Mouse (Mus musculus) embryonic facial prominence, embryonic 15.5 days (tissue): ENCODE data around the gene Gm49510. TPM values are rescaled to one million over a fixed set of nuclear protein-coding genes. Genes with fewer than 3 reads are reported as not detected.
A peak's percentile ranks its signal among the peaks of the same experiment; 100 is the strongest.

Source experiments
- ATAC-seq: fragments of 200-750 bp; cut with Nextera tagmentation; 2 replicates; pipeline ENCODE4 v1.8.0; 2017; ENCODE audit warnings: low read depth, moderate TSS enrichment; ENCODE audit not compliant: insufficient number of reproducible peaks, low FRiP score, low TSS enrichment
- H3K27ac ChIP-seq: fragments of 300-500 bp; sonication (generic); replicated peaks from 2 replicates; pipeline ENCODE4 v1.5.1; 2015; ENCODE audit warnings: mild to moderate bottlenecking, inconsistent platforms
- H3K27me3 ChIP-seq: fragments of 300-500 bp; sonication (generic); 2 replicates; pipeline ENCODE4 v1.6.1; 2015; ENCODE audit warnings: inconsistent platforms
- H3K36me3 ChIP-seq: fragments of 300-500 bp; sonication (generic); 2 replicates; pipeline ENCODE4 v1.6.1; 2015; ENCODE audit warnings: mild to moderate bottlenecking, inconsistent platforms
- H3K4me1 ChIP-seq: fragments of 300-500 bp; sonication (generic); 2 replicates; pipeline ENCODE4 v1.6.1; 2015; ENCODE audit warnings: inconsistent platforms
- H3K4me2 ChIP-seq: fragments of 300-500 bp; sonication (generic); replicated peaks from 2 replicates; pipeline ENCODE4 v1.6.1; 2015; ENCODE audit warnings: mild to moderate bottlenecking, inconsistent platforms
- H3K4me3 ChIP-seq: fragments of 300-500 bp; sonication (generic); replicated peaks from 2 replicates; pipeline ENCODE4 v1.5.1; 2015; ENCODE audit warnings: mild to moderate bottlenecking, inconsistent platforms
- H3K9ac ChIP-seq: fragments of 300-500 bp; sonication (generic); 2 replicates; pipeline ENCODE4 v1.6.1; 2015; ENCODE audit warnings: inconsistent platforms
- H3K9me3 ChIP-seq: fragments of 300-500 bp; sonication (generic); replicated peaks from 2 replicates; pipeline ENCODE4 v1.6.1; 2016; ENCODE audit warnings: inconsistent platforms
- WGBS: fragments of 180-500 bp; shearing (Covaris S2); methylation state at CpG from one replicate; pipeline ENCODE4 v1.1.7; 2015; 5-methylcytosine and 5-hydroxymethylcytosine counted together
- polyA plus RNA-seq: library from polyadenylated mRNA; unstranded; fragments of >200 nt; fragmentation: Nextera tagmentation; extraction: Ambion mirVana; gene quantifications from 2 replicates; pipeline ENCODE4 v1.2.1, GENCODE M21; 2015

Gm49510 gene
- polyA plus RNA-seq, 1 experiment from 2014 or later, result 0.85 TPM

GRCm38 (mm10) chr15:78930192-78930706 is 30.8 kb downstream of the Gm49510 start:
- H3K4me2 ChIP-seq, result no peak overlapping the region
- H3K4me1 ChIP-seq, result peaks cover 41% of the 10 kb centered on the region
- H3K9me3 ChIP-seq, result no peaks in the 10 kb centered on the region
- no peaks in the 10 kb centered on the region for H3K27me3 ChIP-seq
- H3K9ac ChIP-seq, result no peak overlapping the region
- peak overlapping the region; percentile 55; the same call in 1 of the 2 replicates for H3K27ac ChIP-seq
- WGBS, result 72% methylated on average over 6 of the region's 6 CpGs
- H3K4me3 ChIP-seq, result no peak overlapping the region
- peaks cover 20% of the 10 kb centered on the region for H3K36me3 ChIP-seq
- ATAC-seq, result no peak

GRCm38 (mm10) chr15:78930801-78931426 is 31.4 kb downstream of the Gm49510 start:
- no peak for ATAC-seq
- Histone ChIP-seq H3K27me3 (no peaks in the 10 kb centered on the region), H3K36me3 (peaks cover 20% of the 10 kb centered on the region), H3K9me3 (no peaks in the 10 kb centered on the region), H3K27ac (peak overlapping the region; percentile 55), H3K4me1 (peaks cover 41% of the 10 kb centered on the region), H3K9ac (no peak overlapping the region), H3K4me3 (no peak overlapping the region), H3K4me2 (no peak overlapping the region)
- WGBS, result 81% methylated on average over 7 of the region's 7 CpGs

GRCm38 (mm10) chr15:78931577-78931976 is 32.1 kb downstream of the Gm49510 start:
- no peaks in the 10 kb centered on the region for H3K9me3 ChIP-seq
- H3K4me2 ChIP-seq, result no peak overlapping the region
- H3K4me3 ChIP-seq, result no peak overlapping the region
- H3K27ac ChIP-seq, result peak overlapping the region; percentile 55; the same call in 1 of the 2 replicates
- no peaks in the 10 kb centered on the region for H3K27me3 ChIP-seq
- peaks cover 40% of the 10 kb centered on the region for H3K4me1 ChIP-seq
- WGBS, result 25% methylated on average over 3 of the region's 3 CpGs
- no peak for ATAC-seq
- H3K9ac ChIP-seq, result no peak overlapping the region
- peaks cover 20% of the 10 kb centered on the region for H3K36me3 ChIP-seq

- H3K36me3 ChIP-seq, result peaks cover 39% of the 10 kb centered on the region
- H3K4me2 ChIP-seq, result peak within 1 kb of the TSS; percentile 66
- peak within 1 kb of the TSS; percentile 78 for H3K9ac ChIP-seq
- H3K27me3 ChIP-seq, result no peaks in the 10 kb centered on the region
- peak within 1 kb of the TSS; percentile 78 for H3K4me3 ChIP-seq
- peak within 1 kb of the TSS; percentile 95 for H3K27ac ChIP-seq
- peak; percentile 83 for ATAC-seq
- no peaks in the 10 kb centered on the region for H3K9me3 ChIP-seq
- H3K4me1 ChIP-seq, result peaks cover 24% of the 10 kb centered on the region
- WGBS, result under 1% methylated on average over 42 of the region's 42 CpGs
Observed at GRCm38 (mm10) chr15:78934784-78935320, 35.4 kb downstream of the Gm49510 start, which contains the start of gene Nol12. Nol12 (plus strand) TSS chr15:78934933.

GRCm38 (mm10) chr15:78936403-78936802 is 36.9 kb downstream of the Gm49510 start:
- no peaks in the 10 kb centered on the region for H3K9me3 ChIP-seq
- 90% methylated on average over 12 of the region's 12 CpGs for WGBS
- no peak overlapping the region for H3K27ac ChIP-seq
- peaks cover 20% of the 10 kb centered on the region for H3K4me1 ChIP-seq
- no peak for ATAC-seq
- peak overlapping the region; percentile 78; the same call in 1 of the 2 replicates for H3K4me3 ChIP-seq
- no peak overlapping the region for H3K9ac ChIP-seq
- H3K4me2 ChIP-seq, result no peak overlapping the region
- no peaks in the 10 kb centered on the region for H3K27me3 ChIP-seq
- H3K36me3 ChIP-seq, result peaks cover 43% of the 10 kb centered on the region

- H3K4me1 ChIP-seq, result peaks cover 17% of the 10 kb centered on the region
- H3K36me3 ChIP-seq, result peaks cover 49% of the 10 kb centered on the region
- H3K9ac ChIP-seq, result no peak overlapping the region
Observed at GRCm38 (mm10) chr15:78937311-78937710, 37.8 kb downstream of the Gm49510 start.

GRCm38 (mm10) chr15:78937963-78938362 is 38.5 kb downstream of the Gm49510 start:
- no peak overlapping the region for H3K4me3 ChIP-seq
- H3K4me1 ChIP-seq, result peaks cover 22% of the 10 kb centered on the region
- ATAC-seq, result no peak
- peaks cover 49% of the 10 kb centered on the region for H3K36me3 ChIP-seq
- no peaks in the 10 kb centered on the region for H3K9me3 ChIP-seq
- H3K27me3 ChIP-seq, result no peaks in the 10 kb centered on the region
- no peak overlapping the region for H3K27ac ChIP-seq
- WGBS, result 89% methylated on average over 2 of the region's 2 CpGs
- H3K9ac ChIP-seq, result no peak overlapping the region
- no peak overlapping the region for H3K4me2 ChIP-seq

More at GRCm38 (mm10) chr15:78937311-78937710, 37.8 kb downstream of the Gm49510 start:
- ATAC-seq, result no peak
- H3K4me3 ChIP-seq, result no peak overlapping the region
- H3K4me2 ChIP-seq, result no peak overlapping the region
- whole genome bisulfite sequencing, result 92% methylated on average over 10 of the region's 10 CpGs
- H3K27ac ChIP-seq, result no peak overlapping the region
- H3K9me3 ChIP-seq, result no peaks in the 10 kb centered on the region
- no peaks in the 10 kb centered on the region for H3K27me3 ChIP-seq

GRCm38 (mm10) chr15:78940325-78940724 is 40.9 kb downstream of the Gm49510 start:
- peaks cover 19% of the 10 kb centered on the region for H3K4me1 ChIP-seq
- 93% methylated on average over 13 of the region's 13 CpGs for WGBS
- H3K9me3 ChIP-seq, result no peaks in the 10 kb centered on the region
- no peaks in the 10 kb centered on the region for H3K27me3 ChIP-seq
- peaks cover 49% of the 10 kb centered on the region for H3K36me3 ChIP-seq
- H3K9ac ChIP-seq, result no peak overlapping the region
- H3K4me2 ChIP-seq, result no peak overlapping the region
- no peak for ATAC-seq
- H3K27ac ChIP-seq, result no peak overlapping the region
- H3K4me3 ChIP-seq, result no peak overlapping the region

GRCm38 (mm10) chr15:78942663-78943062 is 43.2 kb downstream of the Gm49510 start:
- Histone ChIP-seq H3K36me3 (peaks cover 42% of the 10 kb centered on the region), H3K27me3 (no peaks in the 10 kb centered on the region), H3K9me3 (no peaks in the 10 kb centered on the region), H3K9ac (peak overlapping the region; percentile 26; the same call in 1 of the 2 replicates), H3K27ac (no peak overlapping the region), H3K4me1 (peaks cover 15% of the 10 kb centered on the region), H3K4me2 (peak overlapping the region; percentile 60), H3K4me3 (peak overlapping the region; percentile 38)
- 0 out of 2 replicates have a peak, but pooled peaks have one; percentile 20 for ATAC-seq
- WGBS, result 4% methylated on average over 9 of the region's 9 CpGs

- H3K4me2 ChIP-seq, result no peak overlapping the region
- H3K4me1 ChIP-seq, result peaks cover 22% of the 10 kb centered on the region
- WGBS, result 71% methylated on average over 7 of the region's 7 CpGs
- H3K27ac ChIP-seq, result no peak overlapping the region
- H3K27me3 ChIP-seq, result no peaks in the 10 kb centered on the region
- no peak for ATAC-seq
- no peak overlapping the region for H3K4me3 ChIP-seq
- H3K9ac ChIP-seq, result no peak overlapping the region
- H3K36me3 ChIP-seq, result peaks cover 8% of the 10 kb centered on the region
- H3K9me3 ChIP-seq, result no peaks in the 10 kb centered on the region
Observed at GRCm38 (mm10) chr15:78946232-78946631, 46.8 kb downstream of the Gm49510 start.

GRCm38 (mm10) chr15:78947657-78948056 is 48.2 kb downstream of the Gm49510 start, which contains the start of gene Triobp:
Triobp (plus strand) TSS chr15:78947724.
- ATAC-seq, result peak; percentile 96
- Histone ChIP-seq H3K27ac (no peak within 1 kb of the TSS), H3K36me3 (no peaks in the 10 kb centered on the region), H3K4me1 (peaks cover 19% of the 10 kb centered on the region), H3K9ac (peak within 1 kb of the TSS; percentile 40), H3K4me3 (peak within 1 kb of the TSS; percentile 52), H3K9me3 (no peaks in the 10 kb centered on the region), H3K4me2 (peak within 1 kb of the TSS; percentile 85), H3K27me3 (no peaks in the 10 kb centered on the region)
- WGBS, result under 1% methylated on average over 24 of the region's 24 CpGs
